Mouse (Mus musculus) liver, embryonic 11.5 days (tissue): ENCODE data around the gene Rpl7a. TPM values are rescaled to one million over a fixed set of nuclear protein-coding genes. Genes with fewer than 3 reads are reported as not detected.
A peak's percentile ranks its signal among the peaks of the same experiment; 100 is the strongest.

Experiments used
- ATAC-seq: fragments of 200-750 bp; cut with Nextera tagmentation; replicated peaks from 2 replicates; pipeline ENCODE4 v1.8.0; 2017; ENCODE audit warnings: moderate number of reproducible peaks, mild to moderate bottlenecking, moderate TSS enrichment, moderate library complexity; ENCODE audit not compliant: low FRiP score
- DNase-seq: peaks from one replicate; pipeline ENCODE4 v3.0.0-alpha.2; 2017; ENCODE audit warnings: low spot score
- H3K27ac ChIP-seq: fragments of 300-500 bp; sonication (generic); 2 replicates; pipeline ENCODE4 v1.5.1; 2014; ENCODE audit warnings: mild to moderate bottlenecking, low read depth, low read length, control low read depth
- H3K27me3 ChIP-seq: fragments of 300-500 bp; sonication (generic); replicated peaks from 2 replicates; pipeline ENCODE4 v1.6.1; 2014; ENCODE audit warnings: low read length, mixed read lengths; ENCODE audit not compliant: control insufficient read depth, insufficient read depth
- H3K36me3 ChIP-seq: fragments of 300-500 bp; sonication (generic); 2 replicates; pipeline ENCODE4 v1.6.1; 2014; ENCODE audit warnings: mild to moderate bottlenecking, low read length, moderate library complexity, mixed read lengths; ENCODE audit not compliant: control insufficient read depth, insufficient read depth
- H3K4me1 ChIP-seq: fragments of 300-500 bp; sonication (generic); replicated peaks from 2 replicates; pipeline ENCODE4 v1.6.1; 2014; ENCODE audit warnings: low read length, mixed read lengths; ENCODE audit not compliant: control insufficient read depth, insufficient read depth
- H3K4me2 ChIP-seq: fragments of 300-500 bp; sonication (generic); 2 replicates; pipeline ENCODE4 v1.6.1; 2014; ENCODE audit warnings: mild to moderate bottlenecking, control low read depth, moderate library complexity
- H3K4me3 ChIP-seq: fragments of 300-500 bp; sonication (generic); 2 replicates; pipeline ENCODE4 v1.5.1; 2014; ENCODE audit warnings: low read depth, low read length, control low read depth
- H3K9ac ChIP-seq: fragments of 300-500 bp; sonication (generic); 2 replicates; pipeline ENCODE4 v1.6.1; 2014; ENCODE audit warnings: low read depth, low read length, control low read depth
- H3K9me3 ChIP-seq: fragments of 300-500 bp; sonication (generic); 2 replicates; pipeline ENCODE4 v1.6.1; 2016; ENCODE audit warnings: low read length, inconsistent platforms, mixed read lengths; ENCODE audit not compliant: control insufficient read depth
- WGBS: fragments of 180-500 bp; shearing (Covaris S2); extraction: QIAGEN DNeasy Blood & Tissue Kit; methylation state at CpG from one replicate; pipeline ENCODE4 v1.1.7; 2014; 5-methylcytosine and 5-hydroxymethylcytosine counted together
- polyA plus RNA-seq: library from polyadenylated mRNA; unstranded; fragments of >200 nt; fragmentation: Nextera tagmentation; extraction: Ambion mirVana; gene quantifications from 2 replicates; pipeline ENCODE4 v1.2.1, GENCODE M21; 2014

Rpl7a gene
- polyA plus RNA-seq, 1 experiment from 2014 or later = 991 TPM

GRCm38 (mm10) chr2:26910994-26911765, 616 bp downstream of the Rpl7a start:
- Histone ChIP-seq H3K27ac (peak overlapping the region; percentile 81), H3K4me1 (peaks cover 40% of the 10 kb centered on the region), H3K36me3 (peaks cover 38% of the 10 kb centered on the region), H3K27me3 (no peaks in the 10 kb centered on the region), H3K4me3 (peak overlapping the region; percentile 79), H3K9ac (peak overlapping the region; percentile 87), H3K9me3 (no peaks in the 10 kb centered on the region), H3K4me2 (peak overlapping the region; percentile 96)
- DNase-seq (no peak), ATAC-seq (peak; percentile 17)
- WGBS = under 1% methylated on average over 37 of the region's 37 CpGs

- DNase-seq (no peak), ATAC-seq (no peak)
- peaks cover 33% of the 10 kb centered on the region for H3K36me3 ChIP-seq
- H3K4me2 ChIP-seq = peak overlapping the region; percentile 96
- 52% methylated on average over 5 of the region's 5 CpGs for WGBS
- peaks cover 46% of the 10 kb centered on the region for H3K4me1 ChIP-seq
- no peaks in the 10 kb centered on the region for H3K9me3 ChIP-seq
- peak overlapping the region; percentile 81 for H3K27ac ChIP-seq
- H3K27me3 ChIP-seq = no peaks in the 10 kb centered on the region
- H3K4me3 ChIP-seq = peak overlapping the region; percentile 79
- H3K9ac ChIP-seq = peak overlapping the region; percentile 87
These were observed 1.7 kb downstream of the Rpl7a start for GRCm38 (mm10) chr2:26912253-26912770.

- Histone ChIP-seq H3K4me1 (peaks cover 51% of the 10 kb centered on the region), H3K9me3 (no peaks in the 10 kb centered on the region), H3K4me2 (peak overlapping the region; percentile 96), H3K27ac (peak overlapping the region; percentile 2; the same call in 1 of the 2 replicates), H3K36me3 (peaks cover 30% of the 10 kb centered on the region), H3K9ac (peak overlapping the region; percentile 8), H3K4me3 (peak overlapping the region; percentile 14), H3K27me3 (no peaks in the 10 kb centered on the region)
- WGBS = 58% methylated on average over 17 of the region's 17 CpGs
- DNase-seq (no peak), ATAC-seq (no peak)
These were observed 3.0 kb downstream of the Rpl7a start for GRCm38 (mm10) chr2:26913416-26914147.

GRCm38 (mm10) chr2:26914148-26914941, 3.8 kb downstream of the Rpl7a start:
- Histone ChIP-seq H3K27ac (peak overlapping the region; percentile 47; the same call in 1 of the 2 replicates), H3K36me3 (peaks cover 37% of the 10 kb centered on the region), H3K4me3 (peak overlapping the region; percentile 92), H3K9me3 (no peaks in the 10 kb centered on the region), H3K4me2 (peak overlapping the region; percentile 98), H3K9ac (peak overlapping the region; percentile 23), H3K4me1 (peaks cover 45% of the 10 kb centered on the region), H3K27me3 (no peaks in the 10 kb centered on the region)
- ATAC-seq (no peak), DNase-seq (no peak)
- WGBS = 62% methylated on average over 8 of the region's 8 CpGs

GRCm38 (mm10) chr2:26915927-26916728, 5.6 kb downstream of the Rpl7a start, which contains the start of the genes Surf2 and Surf1:
TSS of gene Surf2 (plus strand) at chr2:26916367.
TSS of gene Surf1 (minus strand) at chr2:26916530.
- DNase-seq (peak; percentile 85), ATAC-seq (peak; percentile 74)
- Histone ChIP-seq H3K36me3 (peaks cover 55% of the 10 kb centered on the region), H3K4me2 (peak within 1 kb of the TSS; percentile 98), H3K9me3 (no peaks in the 10 kb centered on the region), H3K4me3 (peak within 1 kb of the TSS; percentile 92), H3K27me3 (no peaks in the 10 kb centered on the region), H3K9ac (peak within 1 kb of the TSS; percentile 62), H3K4me1 (peaks cover 45% of the 10 kb centered on the region), H3K27ac (peak within 1 kb of the TSS; percentile 74; the same call in 1 of the 2 replicates)
- 2% methylated on average over 47 of the region's 47 CpGs for WGBS

GRCm38 (mm10) chr2:26916738-26917137, 6.2 kb downstream of the Rpl7a start:
- peak; percentile 42 for ATAC-seq
- H3K27ac ChIP-seq = peak overlapping the region; percentile 74; the same call in 1 of the 2 replicates
- no peak for DNase-seq
- peak overlapping the region; percentile 62 for H3K9ac ChIP-seq
- peaks cover 45% of the 10 kb centered on the region for H3K4me1 ChIP-seq
- H3K4me3 ChIP-seq = peak overlapping the region; percentile 92
- peak overlapping the region; percentile 98 for H3K4me2 ChIP-seq
- peaks cover 60% of the 10 kb centered on the region for H3K36me3 ChIP-seq
- 1% methylated on average over 13 of the region's 13 CpGs for WGBS
- H3K27me3 ChIP-seq = no peaks in the 10 kb centered on the region
- no peaks in the 10 kb centered on the region for H3K9me3 ChIP-seq

- Histone ChIP-seq H3K4me2 (no peak overlapping the region), H3K36me3 (peaks cover 59% of the 10 kb centered on the region), H3K4me3 (no peak overlapping the region), H3K9me3 (no peaks in the 10 kb centered on the region), H3K4me1 (peaks cover 25% of the 10 kb centered on the region), H3K27me3 (no peaks in the 10 kb centered on the region), H3K9ac (no peak overlapping the region), H3K27ac (no peak overlapping the region)
- WGBS = 92% methylated on average over 3 of the region's 3 CpGs
- ATAC-seq (no peak), DNase-seq (no peak)
These were observed 9.1 kb downstream of the Rpl7a start for GRCm38 (mm10) chr2:26919684-26920083.
